Mouse (Mus musculus): ENCODE results near the gene Kcnq1. TPM values are rescaled to one million over a fixed set of nuclear protein-coding genes. Genes with fewer than 3 reads are reported as not detected.

Gene Kcnq1
- polyA plus RNA-seq, 2 experiments, result 1.5 to 1.7 TPM

DNA sequence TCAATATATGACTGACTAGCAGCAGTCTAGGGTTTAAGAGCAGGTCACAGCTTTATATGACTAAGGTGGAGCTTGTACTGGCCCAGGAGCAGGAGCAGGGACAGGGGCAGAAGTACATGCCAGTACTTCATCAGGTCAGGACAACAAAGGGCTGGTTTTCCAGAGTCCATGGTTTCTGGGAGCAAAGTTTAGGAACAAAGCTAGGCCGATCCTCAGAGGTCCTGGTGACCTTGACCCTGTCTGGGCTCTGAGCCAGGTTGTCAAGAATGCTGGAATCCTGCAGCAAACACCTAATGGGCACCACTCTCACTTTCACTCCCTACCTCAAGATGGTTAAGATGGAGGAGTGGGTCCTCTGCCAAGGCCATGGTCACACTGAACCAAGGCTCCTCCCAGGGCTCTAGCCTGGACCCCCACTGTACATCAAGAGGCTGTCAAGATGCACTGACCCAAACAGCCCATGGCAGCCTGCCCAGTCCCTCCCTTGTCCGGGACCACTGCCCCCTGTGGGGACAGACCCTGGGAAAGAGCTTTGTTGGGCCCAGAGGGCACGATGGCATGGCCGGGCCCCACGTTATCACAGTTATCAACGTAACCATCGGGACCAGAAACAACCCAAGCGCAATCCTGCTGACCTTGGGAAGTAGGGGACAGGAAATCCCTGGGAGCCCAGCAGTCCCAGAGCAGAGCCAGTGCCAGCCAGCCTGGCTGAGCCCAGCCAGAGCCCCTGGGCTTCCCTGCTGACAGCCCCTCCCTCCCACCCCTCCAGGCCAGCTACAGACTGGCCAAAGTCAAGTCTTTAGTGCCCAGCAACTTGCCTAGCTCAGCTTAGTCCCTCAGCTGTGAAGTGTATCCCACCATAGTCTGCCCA is 259.0 kb downstream of the Kcnq1 start:
- no peak overlapping the region for H3K4me3 ChIP-seq (replicated peaks; ENCODE audit: low read length)
- peaks cover 14% of the 10 kb centered on the region for H3K4me1 ChIP-seq (ENCODE audit: control insufficient read depth, insufficient read depth, low read length)
- no peak overlapping the region for H3K27ac ChIP-seq (replicated peaks; ENCODE audit: low read depth, low read length)
- no peaks in the 10 kb centered on the region for H3K9me3 ChIP-seq (ENCODE audit: control insufficient read depth, low read length)
- no peak overlapping the region for H3K4me2 ChIP-seq (replicated peaks; ENCODE audit: low read depth, low read length, severe bottlenecking)
- no peaks in the 10 kb centered on the region for H3K27me3 ChIP-seq (ENCODE audit: control insufficient read depth, insufficient read depth, low read length)
- ATAC-seq (ENCODE audit: low FRiP score, low read depth), result no peak
- no peak for DNase-seq (ENCODE audit: low spot score)
- H3K36me3 ChIP-seq (ENCODE audit: control insufficient read depth, insufficient read depth, low read length), result no peaks in the 10 kb centered on the region
- no peak overlapping the region for H3K9ac ChIP-seq (ENCODE audit: low read depth, low read length, severe bottlenecking)
- no peak for TF ChIP-seq POLR2A (IDR thresholded peaks at IDR 0.05; ENCODE audit: borderline replicate concordance, extremely low read depth, insufficient read depth, insufficient read length)
- WGBS, result 80% methylated on average over 8 of the region's 8 CpGs

DNA sequence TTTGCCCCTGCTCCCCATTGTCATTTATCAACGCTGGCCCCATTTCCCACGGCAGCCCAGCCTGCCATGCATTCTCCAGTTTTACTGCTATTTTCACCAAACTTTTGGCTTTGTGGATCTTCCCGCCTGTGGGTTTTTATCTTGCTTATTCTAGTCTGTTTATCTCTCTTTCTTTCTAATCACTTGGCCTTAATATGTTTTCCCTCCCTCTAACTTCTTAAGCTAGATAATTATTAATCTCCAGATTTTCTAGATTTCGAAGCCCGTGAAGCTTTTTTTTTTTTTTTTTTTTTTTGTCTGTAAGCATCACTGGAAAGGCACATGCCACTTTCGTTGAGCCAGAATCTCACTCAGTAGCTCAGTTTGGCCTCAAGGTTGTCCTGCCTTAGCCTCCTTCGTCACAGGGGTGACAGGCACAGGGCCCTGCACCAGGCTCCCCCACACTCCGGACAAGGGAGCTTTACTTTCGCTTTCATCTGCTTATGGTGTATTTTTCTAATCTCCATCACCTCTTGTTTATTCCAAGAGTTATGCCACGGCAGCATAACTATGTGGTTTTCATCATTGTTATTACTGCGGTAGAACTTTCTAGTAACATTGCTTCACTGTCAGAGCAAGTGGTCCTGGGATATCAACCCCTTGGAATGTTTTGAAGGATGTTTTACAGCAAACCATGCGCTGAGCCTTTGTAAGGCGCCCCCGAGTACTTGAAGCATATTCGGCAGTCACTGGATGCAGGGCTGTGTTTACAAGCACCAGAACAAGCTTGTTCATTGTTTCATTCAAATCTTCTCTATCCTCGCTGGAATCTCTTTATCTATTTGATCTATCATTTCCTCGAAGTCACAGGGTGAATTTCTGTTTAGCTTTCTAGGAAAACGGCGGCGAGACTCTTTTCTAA is 261.5 kb downstream of the Kcnq1 start:
- no peak overlapping the region for H3K4me3 ChIP-seq (replicated peaks; ENCODE audit: low read length)
- H3K9ac ChIP-seq (ENCODE audit: low read depth, low read length, severe bottlenecking), result no peak overlapping the region
- H3K27me3 ChIP-seq (ENCODE audit: control insufficient read depth, insufficient read depth, low read length), result no peaks in the 10 kb centered on the region
- no peaks in the 10 kb centered on the region for H3K9me3 ChIP-seq (ENCODE audit: control insufficient read depth, low read length)
- H3K4me1 ChIP-seq (ENCODE audit: control insufficient read depth, insufficient read depth, low read length), result peaks cover 24% of the 10 kb centered on the region
- TF ChIP-seq POLR2A (IDR thresholded peaks at IDR 0.05; ENCODE audit: borderline replicate concordance, extremely low read depth, insufficient read depth, insufficient read length), result no peak
- ATAC-seq (ENCODE audit: low FRiP score, low read depth), result no peak
- no peak overlapping the region for H3K27ac ChIP-seq (replicated peaks; ENCODE audit: low read depth, low read length)
- H3K4me2 ChIP-seq (replicated peaks; ENCODE audit: low read depth, low read length, severe bottlenecking), result no peak overlapping the region
- no peak for DNase-seq (ENCODE audit: low spot score)
- no peaks in the 10 kb centered on the region for H3K36me3 ChIP-seq (ENCODE audit: control insufficient read depth, insufficient read depth, low read length)
- WGBS, result 65% methylated on average over 20 of the region's 20 CpGs

DNA sequence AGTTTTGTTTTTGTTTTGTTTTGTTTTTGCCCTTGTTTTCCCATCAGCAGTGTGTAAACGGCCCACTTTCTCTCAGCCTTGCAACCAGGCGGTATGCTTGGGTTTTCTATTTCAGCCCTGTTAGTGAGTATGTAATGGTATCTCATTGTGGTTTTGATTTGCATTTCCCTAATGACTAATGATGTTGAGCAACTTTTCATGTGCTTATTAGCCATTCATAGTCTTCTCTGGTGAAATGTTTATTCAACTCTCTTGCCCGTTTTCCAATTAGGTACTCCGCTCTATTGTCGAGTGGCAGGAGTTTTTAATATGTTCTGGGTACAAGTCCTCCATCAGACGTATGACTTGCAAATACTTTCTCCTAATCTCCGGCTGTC is 262.1 kb downstream of the Kcnq1 start:
- DNase-seq (ENCODE audit: low spot score) (no peak), ATAC-seq (ENCODE audit: low FRiP score, low read depth) (no peak)
- no peak overlapping the region for H3K27ac ChIP-seq (replicated peaks; ENCODE audit: low read depth, low read length)
- H3K27me3 ChIP-seq (ENCODE audit: control insufficient read depth, insufficient read depth, low read length), result no peaks in the 10 kb centered on the region
- no peak for TF ChIP-seq POLR2A (IDR thresholded peaks at IDR 0.05; ENCODE audit: borderline replicate concordance, extremely low read depth, insufficient read depth, insufficient read length)
- H3K36me3 ChIP-seq (ENCODE audit: control insufficient read depth, insufficient read depth, low read length), result no peaks in the 10 kb centered on the region
- H3K4me1 ChIP-seq (ENCODE audit: control insufficient read depth, insufficient read depth, low read length), result peaks cover 28% of the 10 kb centered on the region
- no peak overlapping the region for H3K4me2 ChIP-seq (replicated peaks; ENCODE audit: low read depth, low read length, severe bottlenecking)
- H3K9ac ChIP-seq (ENCODE audit: low read depth, low read length, severe bottlenecking), result no peak overlapping the region
- H3K4me3 ChIP-seq (replicated peaks; ENCODE audit: low read length), result no peak overlapping the region
- 49% methylated on average over 7 of the region's 7 CpGs for WGBS
- no peaks in the 10 kb centered on the region for H3K9me3 ChIP-seq (ENCODE audit: control insufficient read depth, low read length)

DNA sequence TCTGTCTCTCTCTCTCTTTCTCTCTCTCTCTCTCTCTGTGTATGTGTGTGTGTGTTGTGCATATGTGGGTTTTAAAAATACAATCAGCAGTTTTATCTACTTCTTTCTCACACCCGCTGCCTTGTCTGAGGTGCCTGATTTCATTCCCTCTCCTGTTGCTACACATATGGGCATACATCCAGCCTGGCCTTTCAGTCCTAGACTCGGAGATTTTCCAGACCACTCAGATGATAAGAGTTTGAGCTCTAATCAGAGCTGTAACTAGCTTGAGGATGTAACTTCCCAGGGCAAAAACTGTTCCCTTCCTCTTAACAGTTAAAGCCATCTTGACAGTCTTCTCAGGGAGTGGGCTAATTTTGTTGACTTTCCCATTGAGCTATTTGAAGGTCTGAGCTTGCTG is 265.2 kb downstream of the Kcnq1 start:
- no peak for TF ChIP-seq POLR2A (IDR thresholded peaks at IDR 0.05; ENCODE audit: borderline replicate concordance, extremely low read depth, insufficient read depth, insufficient read length)
- H3K27me3 ChIP-seq (ENCODE audit: control insufficient read depth, insufficient read depth, low read length), result no peaks in the 10 kb centered on the region
- 63% methylated on average over 2 of the region's 2 CpGs for WGBS
- no peaks in the 10 kb centered on the region for H3K9me3 ChIP-seq (ENCODE audit: control insufficient read depth, low read length)
- H3K4me1 ChIP-seq (ENCODE audit: control insufficient read depth, insufficient read depth, low read length), result peaks cover 35% of the 10 kb centered on the region
- H3K4me3 ChIP-seq (replicated peaks; ENCODE audit: low read length), result no peak overlapping the region
- H3K4me2 ChIP-seq (replicated peaks; ENCODE audit: low read depth, low read length, severe bottlenecking), result no peak overlapping the region
- DNase-seq (ENCODE audit: low spot score) (no peak), ATAC-seq (ENCODE audit: low FRiP score, low read depth) (no peak)
- no peak overlapping the region for H3K9ac ChIP-seq (ENCODE audit: low read depth, low read length, severe bottlenecking)
- H3K36me3 ChIP-seq (ENCODE audit: control insufficient read depth, insufficient read depth, low read length), result no peaks in the 10 kb centered on the region
- no peak overlapping the region for H3K27ac ChIP-seq (replicated peaks; ENCODE audit: low read depth, low read length)

DNA sequence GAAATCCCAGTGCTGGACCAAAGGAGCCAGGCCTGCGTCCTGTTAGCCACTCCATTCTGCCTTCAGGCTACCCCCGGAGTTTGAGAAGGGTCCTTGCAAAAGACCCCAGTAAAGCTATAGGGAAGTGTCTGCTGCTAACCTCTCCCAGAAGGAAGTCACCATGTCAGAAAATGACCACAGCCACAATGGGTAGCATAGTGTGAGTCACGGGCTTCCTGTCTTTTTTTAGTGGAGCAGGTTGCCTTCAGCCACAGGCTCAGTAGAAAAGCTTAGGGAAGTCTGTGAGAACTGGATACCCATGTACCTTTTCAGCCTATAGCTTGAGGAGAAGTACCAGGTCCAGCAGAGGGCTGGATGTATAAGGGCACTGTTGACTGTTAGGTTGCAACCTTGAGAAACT is 267.1 kb downstream of the Kcnq1 start:
- ATAC-seq (ENCODE audit: low FRiP score, low read depth) (no peak), DNase-seq (ENCODE audit: low spot score) (no peak)
- Histone ChIP-seq H3K27me3 (ENCODE audit: control insufficient read depth, insufficient read depth, low read length) (no peaks in the 10 kb centered on the region), H3K4me2 (replicated peaks; ENCODE audit: low read depth, low read length, severe bottlenecking) (no peak overlapping the region), H3K36me3 (ENCODE audit: control insufficient read depth, insufficient read depth, low read length) (no peaks in the 10 kb centered on the region), H3K9me3 (ENCODE audit: control insufficient read depth, low read length) (no peaks in the 10 kb centered on the region), H3K27ac (replicated peaks; ENCODE audit: low read depth, low read length) (no peak overlapping the region), H3K9ac (ENCODE audit: low read depth, low read length, severe bottlenecking) (no peak overlapping the region), H3K4me3 (replicated peaks; ENCODE audit: low read length) (no peak overlapping the region), H3K4me1 (ENCODE audit: control insufficient read depth, insufficient read depth, low read length) (peaks cover 39% of the 10 kb centered on the region)
- TF ChIP-seq POLR2A (IDR thresholded peaks at IDR 0.05; ENCODE audit: borderline replicate concordance, extremely low read depth, insufficient read depth, insufficient read length), result no peak
- 72% methylated on average over 3 of the region's 3 CpGs for WGBS
